Mouse (Mus musculus) liver, embryonic 13.5 days (tissue): Measurements from ENCODE around the gene Ces4a. TPM values are rescaled to one million over a fixed set of nuclear protein-coding genes. Genes with fewer than 3 reads are reported as not detected.
"Not testable (repeated sequence)": the region's sequence is repeated elsewhere in the genome, so short reads cannot be mapped to it uniquely, and the experiment has no call there.

Experiments
- ATAC-seq: fragments of 200-750 bp; cut with Nextera tagmentation; 2 replicates; pipeline ENCODE4 v1.8.0; 2017; ENCODE audit warnings: low read depth, mild to moderate bottlenecking, moderate number of reproducible peaks, moderate library complexity
- DNase-seq: peaks from one replicate; pipeline ENCODE4 v3.0.0; 2022
- H3K27ac ChIP-seq: fragments of 300-500 bp; sonication (generic); 2 replicates; pipeline ENCODE4 v1.5.1; 2015; ENCODE audit warnings: moderate library complexity, mild to moderate bottlenecking, inconsistent platforms
- H3K27me3 ChIP-seq: fragments of 300-500 bp; sonication (generic); 2 replicates; pipeline ENCODE4 v1.6.1; 2015; ENCODE audit warnings: mild to moderate bottlenecking, inconsistent platforms
- H3K36me3 ChIP-seq: fragments of 300-500 bp; sonication (generic); 2 replicates; pipeline ENCODE4 v1.6.1; 2015; ENCODE audit warnings: mild to moderate bottlenecking, inconsistent platforms
- H3K4me1 ChIP-seq: fragments of 300-500 bp; sonication (generic); replicated peaks from 2 replicates; pipeline ENCODE4 v1.6.1; 2015; ENCODE audit warnings: inconsistent platforms
- H3K4me2 ChIP-seq: fragments of 300-500 bp; sonication (generic); 2 replicates; pipeline ENCODE4 v1.6.1; 2015; ENCODE audit warnings: inconsistent platforms, mild to moderate bottlenecking, moderate library complexity
- H3K4me3 ChIP-seq: fragments of 300-500 bp; sonication (generic); replicated peaks from 2 replicates; pipeline ENCODE4 v1.5.1; 2015; ENCODE audit warnings: mild to moderate bottlenecking, inconsistent platforms
- H3K9ac ChIP-seq: fragments of 300-500 bp; sonication (generic); 2 replicates; pipeline ENCODE4 v1.6.1; 2015; ENCODE audit warnings: mild to moderate bottlenecking, inconsistent platforms
- H3K9me3 ChIP-seq: fragments of 300-500 bp; sonication (generic); replicated peaks from 2 replicates; pipeline ENCODE4 v1.6.1; 2016; ENCODE audit warnings: inconsistent platforms
- WGBS: fragments of 180-500 bp; shearing (Covaris S2); methylation state at CpG from one replicate; pipeline ENCODE4 v1.1.7; 2015; ENCODE audit not compliant: insufficient replicate concordance; 5-methylcytosine and 5-hydroxymethylcytosine counted together
- polyA plus RNA-seq: library from polyadenylated mRNA; unstranded; fragments of >200 nt; fragmentation: Nextera tagmentation; extraction: Ambion mirVana; gene quantifications from 2 replicates; pipeline ENCODE4 v1.2.1, GENCODE M21; 2015

The Ces4a gene
- polyA plus RNA-seq, result not detected in 2 replicates

DNA sequence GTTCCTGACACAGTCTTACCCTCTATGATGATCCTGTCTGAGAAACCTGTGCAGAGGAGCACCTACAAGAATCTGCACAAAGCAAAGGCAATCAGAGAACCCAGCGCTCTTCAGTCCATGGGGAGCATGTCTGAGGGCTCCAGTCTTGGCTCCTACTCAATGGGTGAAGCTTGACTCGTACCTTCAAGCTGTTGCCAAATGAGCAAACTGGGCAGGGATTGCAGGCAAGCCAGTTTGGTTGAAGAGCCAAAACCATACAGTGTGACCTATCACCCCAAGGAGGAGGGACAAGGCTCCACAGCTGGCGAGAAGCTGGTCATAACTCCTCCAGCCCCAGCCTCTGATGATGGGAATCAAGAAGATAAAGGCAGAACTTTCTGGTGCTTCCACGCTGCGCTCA is at the start of gene Ces4a:
Ces4a (plus strand) TSS at position 292 of the 400 bp plus-strand sequence.
- 59% methylated on average over 5 of the region's 5 CpGs for WGBS
- no peaks in the 10 kb centered on the region for H3K27me3 ChIP-seq
- H3K9me3 ChIP-seq, result no peaks in the 10 kb centered on the region
- H3K4me2 ChIP-seq, result no peak within 1 kb of the TSS
- DNase-seq (no peak), ATAC-seq (no peak)
- no peak within 1 kb of the TSS for H3K4me3 ChIP-seq
- H3K27ac ChIP-seq, result no peak within 1 kb of the TSS
- H3K36me3 ChIP-seq, result no peaks in the 10 kb centered on the region
- no peak within 1 kb of the TSS for H3K9ac ChIP-seq
- no peaks in the 10 kb centered on the region for H3K4me1 ChIP-seq

DNA sequence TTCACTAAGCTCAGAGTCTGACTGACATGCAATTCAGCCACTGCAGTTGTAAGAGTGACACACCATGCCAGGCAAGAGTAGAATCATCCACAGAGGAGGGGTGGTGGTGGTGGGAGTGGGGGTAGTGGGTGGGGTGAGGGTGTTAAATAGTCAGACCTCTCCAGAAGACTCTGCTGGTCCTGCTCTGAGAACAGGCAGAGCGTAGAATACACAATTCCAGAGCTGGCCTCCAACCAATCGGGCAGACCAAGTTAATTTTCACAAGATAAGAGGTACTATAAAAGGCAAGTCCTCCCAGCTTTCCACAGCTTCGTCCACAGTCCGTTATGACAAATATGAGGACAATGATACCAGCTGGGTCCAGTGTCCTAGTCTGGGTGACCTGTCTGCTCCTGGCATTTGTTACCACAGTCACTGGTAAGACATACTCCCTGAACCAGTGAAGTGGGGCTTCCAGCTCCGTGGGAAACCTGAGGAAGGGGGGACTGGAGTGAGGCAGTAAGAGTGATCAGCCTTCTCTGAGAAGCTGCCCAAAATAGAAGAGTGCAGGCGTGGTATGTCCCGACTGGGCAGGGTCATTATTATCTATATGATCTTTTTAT is 48.0 kb upstream of the Ces4a start, which contains the start of gene Ces3b:
Ces3b (plus strand) TSS at position 305 of the 602 bp plus-strand sequence.
- Histone ChIP-seq H3K4me2 (no peak within 1 kb of the TSS), H3K9ac (no peak within 1 kb of the TSS), H3K4me1 (no peaks in the 10 kb centered on the region), H3K27me3 (no peaks in the 10 kb centered on the region), H3K9me3 (no peaks in the 10 kb centered on the region), H3K4me3 (no peak within 1 kb of the TSS), H3K27ac (no peak within 1 kb of the TSS), H3K36me3 (no peaks in the 10 kb centered on the region)
- DNase-seq (no peak), ATAC-seq (no peak)
- 52% methylated on average over 7 of the region's 7 CpGs for WGBS

DNA sequence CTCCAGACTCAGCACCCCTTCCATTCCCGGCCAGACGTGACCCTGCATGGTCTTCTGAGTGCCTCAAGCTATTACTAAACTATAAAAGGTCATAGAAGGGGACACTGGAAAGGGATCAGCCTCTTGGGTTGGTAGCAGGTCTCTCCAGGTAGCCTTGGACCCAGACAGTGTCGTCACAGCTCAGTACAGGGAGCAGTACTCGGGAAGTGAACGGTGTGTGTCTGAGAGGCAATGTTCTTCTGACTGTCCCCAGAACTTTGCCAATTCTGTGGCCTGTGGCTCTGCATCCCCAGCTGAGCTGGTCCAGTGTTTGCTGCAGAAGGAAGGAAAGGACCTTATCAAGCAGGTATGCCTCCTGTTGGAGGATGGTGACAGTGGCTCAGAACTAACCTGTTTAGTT is 43.4 kb upstream of the Ces4a start:
- not testable (repeated sequence) for DNase-seq, H3K4me2 ChIP-seq, H3K4me3 ChIP-seq, H3K9ac ChIP-seq, H3K27me3 ChIP-seq, ATAC-seq, H3K4me1 ChIP-seq, H3K27ac ChIP-seq, H3K9me3 ChIP-seq, H3K36me3 ChIP-seq
- 53% methylated on average over 5 of the region's 5 CpGs for WGBS

DNA sequence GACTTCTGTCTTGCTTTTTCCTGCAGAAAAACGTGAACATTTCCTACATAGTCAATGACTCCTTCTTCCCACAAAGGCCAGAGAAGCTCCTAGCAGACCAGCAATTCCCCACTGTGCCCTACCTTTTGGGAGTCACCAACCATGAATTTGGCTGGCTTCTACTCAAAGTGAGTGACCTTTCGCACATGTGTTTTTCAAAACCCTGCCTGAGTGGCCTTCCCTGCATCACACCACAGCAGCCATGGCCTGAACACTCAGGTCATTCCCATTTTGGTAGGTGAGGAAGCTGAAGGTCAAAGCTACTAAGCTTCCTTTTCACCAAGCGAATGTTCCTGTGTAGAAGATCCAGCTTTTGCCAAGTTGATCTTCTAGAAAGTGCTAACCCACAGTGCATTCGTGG is 43.0 kb upstream of the Ces4a start:
- H3K4me1 ChIP-seq, result no peaks in the 10 kb centered on the region
- no peaks in the 10 kb centered on the region for H3K27me3 ChIP-seq
- no peak overlapping the region for H3K27ac ChIP-seq
- WGBS, result 47% methylated on average over 4 of the region's 4 CpGs
- H3K9ac ChIP-seq, result no peak overlapping the region
- H3K4me2 ChIP-seq, result no peak overlapping the region
- no peaks in the 10 kb centered on the region for H3K9me3 ChIP-seq
- ATAC-seq (no peak), DNase-seq (no peak)
- H3K36me3 ChIP-seq, result no peaks in the 10 kb centered on the region
- no peak overlapping the region for H3K4me3 ChIP-seq

DNA sequence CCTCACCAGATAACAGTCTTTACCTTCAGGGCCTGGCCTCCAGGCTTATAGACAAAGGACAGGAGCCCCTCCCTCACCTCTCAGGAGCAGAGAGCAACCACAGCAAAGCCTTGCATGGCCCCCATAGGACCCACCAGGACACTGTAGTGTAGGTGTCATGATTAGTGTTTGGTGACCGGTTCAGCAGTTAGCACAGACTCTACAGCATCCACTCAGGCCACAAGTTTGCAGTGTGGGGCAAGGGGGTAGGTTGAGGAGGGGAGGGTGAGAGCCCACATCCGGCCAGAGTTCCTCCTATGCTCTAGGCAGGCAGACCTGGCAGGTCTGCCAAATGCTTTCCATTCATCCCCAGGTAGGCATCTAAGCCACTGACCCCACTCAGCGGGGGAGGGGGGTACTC is 37.6 kb upstream of the Ces4a start:
- Histone ChIP-seq H3K9me3 (no peaks in the 10 kb centered on the region), H3K4me3 (no peak overlapping the region), H3K4me1 (no peaks in the 10 kb centered on the region), H3K27ac (no peak overlapping the region), H3K36me3 (no peaks in the 10 kb centered on the region), H3K4me2 (no peak overlapping the region), H3K27me3 (no peaks in the 10 kb centered on the region), H3K9ac (no peak overlapping the region)
- DNase-seq (no peak), ATAC-seq (no peak)
- 71% methylated on average over 3 of the region's 3 CpGs for WGBS

DNA sequence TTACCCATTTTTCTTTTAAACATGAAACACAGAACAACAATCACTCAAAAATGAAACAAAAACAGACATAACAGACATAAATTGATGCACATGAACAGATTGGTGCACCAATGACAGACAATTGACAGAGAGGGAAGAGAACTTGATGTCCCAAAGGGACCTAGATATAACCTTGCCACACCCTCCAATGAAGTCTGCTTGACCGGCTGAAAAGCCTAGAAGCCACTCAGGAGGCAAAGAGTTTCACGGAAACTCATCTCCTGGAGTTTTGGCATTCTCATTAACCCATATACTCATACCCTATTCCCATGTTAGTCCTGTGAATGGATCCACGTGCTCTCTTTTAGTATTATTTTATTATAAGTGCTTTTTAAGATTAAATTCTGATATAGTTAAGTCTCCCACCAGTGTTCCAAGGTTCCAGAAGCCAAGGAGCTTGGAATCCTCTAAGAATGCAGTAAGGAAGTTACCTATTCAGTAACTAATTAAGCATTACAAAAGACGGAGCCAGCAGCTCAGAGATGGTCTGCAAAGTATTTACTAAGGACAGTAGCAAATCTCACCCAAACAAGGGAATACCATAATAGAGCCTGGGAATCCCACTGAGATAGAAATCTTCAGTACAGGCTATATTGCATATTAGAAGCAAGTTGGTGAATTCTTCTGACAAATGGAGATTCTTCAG is 29.4 kb upstream of the Ces4a start:
- H3K27ac ChIP-seq, H3K4me2 ChIP-seq, H3K4me1 ChIP-seq, DNase-seq, H3K27me3 ChIP-seq, H3K9me3 ChIP-seq, H3K4me3 ChIP-seq, H3K36me3 ChIP-seq, ATAC-seq, H3K9ac ChIP-seq: not testable (repeated sequence)
- 49% methylated on average over 4 of the region's 4 CpGs for WGBS

DNA sequence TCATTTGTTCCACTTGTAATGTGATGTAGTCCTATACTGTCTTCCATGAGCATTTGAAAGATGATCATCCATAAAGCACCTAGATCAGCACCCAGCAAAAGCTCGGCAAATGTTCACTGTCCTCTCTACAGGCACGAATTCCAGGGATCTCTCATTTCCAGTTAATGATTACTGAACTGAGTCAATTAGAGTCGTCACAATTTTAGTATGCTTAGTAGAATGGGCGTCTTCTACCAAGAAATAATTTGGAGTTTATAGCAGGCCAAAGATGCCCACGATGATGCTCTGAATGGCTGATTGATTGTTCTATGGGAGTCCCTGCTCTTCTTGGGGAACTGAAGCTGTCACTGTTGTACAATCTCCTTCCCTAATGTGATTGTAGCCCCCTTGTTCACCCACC is 27.9 kb upstream of the Ces4a start:
- H3K9ac ChIP-seq, ATAC-seq, H3K4me1 ChIP-seq, H3K9me3 ChIP-seq, H3K27me3 ChIP-seq, DNase-seq, H3K4me3 ChIP-seq, H3K27ac ChIP-seq, H3K36me3 ChIP-seq, H3K4me2 ChIP-seq: not testable (repeated sequence)
- 47% methylated on average over 5 of the region's 5 CpGs for WGBS

DNA sequence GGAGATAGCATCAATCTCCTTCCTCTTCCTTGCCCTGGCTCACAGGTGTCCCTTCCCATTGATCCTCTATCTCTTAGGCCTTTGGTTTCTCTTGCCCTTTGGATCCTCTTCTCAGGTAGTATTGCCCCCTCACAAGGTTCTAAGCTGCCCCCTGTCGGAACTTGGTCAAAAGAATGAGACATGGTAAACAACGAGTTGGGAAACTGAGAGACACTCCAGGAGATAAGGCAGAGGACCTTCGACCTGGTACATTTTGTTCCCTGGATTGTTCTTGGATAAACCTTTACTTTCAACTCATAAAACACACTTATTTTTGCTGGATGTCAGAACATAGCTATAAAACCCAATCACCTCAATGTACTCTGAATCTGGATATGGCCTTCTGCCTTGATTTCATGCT is 27.4 kb upstream of the Ces4a start:
- H3K4me2 ChIP-seq, result no peak overlapping the region
- no peak for ATAC-seq
- WGBS, result 69% methylated on average over 3 of the region's 3 CpGs
- no peak overlapping the region for H3K4me3 ChIP-seq
- no peaks in the 10 kb centered on the region for H3K36me3 ChIP-seq
- H3K9ac ChIP-seq, result no peak overlapping the region
- no peaks in the 10 kb centered on the region for H3K27me3 ChIP-seq
- DNase-seq, result no peak
- no peak overlapping the region for H3K27ac ChIP-seq
- 0 out of 2 replicates have a peak, but pooled peaks cover 4% of the 10 kb centered on the region for H3K4me1 ChIP-seq
- no peaks in the 10 kb centered on the region for H3K9me3 ChIP-seq

DNA sequence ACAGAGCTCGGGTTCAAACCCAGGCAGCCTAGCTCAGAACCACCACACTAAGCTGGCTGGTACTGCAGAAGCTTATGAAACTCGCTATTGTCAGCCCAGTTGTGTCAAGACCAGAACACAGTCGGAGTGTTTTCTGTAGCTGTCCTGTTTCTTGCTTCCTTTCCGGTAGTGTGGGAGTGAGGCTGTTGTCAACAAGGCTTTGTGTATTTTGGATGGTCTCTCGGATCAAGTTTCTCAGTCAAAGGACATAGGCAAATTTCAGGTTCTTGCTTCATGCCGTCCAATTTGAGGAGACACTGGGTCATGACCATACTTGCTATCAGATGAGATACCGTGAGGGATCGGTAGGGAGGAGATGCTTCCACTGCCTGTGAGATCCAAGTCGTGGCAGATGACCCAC is 1.7 kb upstream of the Ces4a start:
- H3K27ac ChIP-seq, result no peak overlapping the region
- WGBS, result 59% methylated on average over 9 of the region's 9 CpGs
- no peaks in the 10 kb centered on the region for H3K27me3 ChIP-seq
- no peak for ATAC-seq
- no peaks in the 10 kb centered on the region for H3K9me3 ChIP-seq
- no peaks in the 10 kb centered on the region for H3K4me1 ChIP-seq
- no peak for DNase-seq
- no peak overlapping the region for H3K4me2 ChIP-seq
- H3K36me3 ChIP-seq, result no peaks in the 10 kb centered on the region
- no peak overlapping the region for H3K4me3 ChIP-seq
- H3K9ac ChIP-seq, result no peak overlapping the region

DNA sequence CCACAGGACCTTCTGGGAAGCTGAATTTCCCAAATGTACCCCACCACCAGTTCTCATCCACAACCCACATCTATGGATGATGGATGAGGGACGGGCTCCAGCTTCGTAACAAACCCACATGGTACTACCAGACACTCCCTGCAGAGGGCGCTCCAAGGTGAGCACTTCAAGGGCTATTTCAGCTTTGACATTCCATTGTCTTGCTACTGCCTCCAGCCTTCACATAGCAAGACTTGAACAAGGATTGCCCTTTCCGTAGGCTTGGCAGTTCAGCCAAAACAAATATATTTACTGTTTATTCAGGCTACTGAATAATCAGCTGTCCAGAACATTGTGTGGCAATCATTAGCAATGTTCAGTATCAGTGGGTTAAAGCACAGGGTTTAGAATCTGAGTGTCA is 6.8 kb downstream of the Ces4a start:
- DNase-seq, result peak; percentile 13
- 15% methylated on average over 4 of the region's 4 CpGs for WGBS

DNA sequence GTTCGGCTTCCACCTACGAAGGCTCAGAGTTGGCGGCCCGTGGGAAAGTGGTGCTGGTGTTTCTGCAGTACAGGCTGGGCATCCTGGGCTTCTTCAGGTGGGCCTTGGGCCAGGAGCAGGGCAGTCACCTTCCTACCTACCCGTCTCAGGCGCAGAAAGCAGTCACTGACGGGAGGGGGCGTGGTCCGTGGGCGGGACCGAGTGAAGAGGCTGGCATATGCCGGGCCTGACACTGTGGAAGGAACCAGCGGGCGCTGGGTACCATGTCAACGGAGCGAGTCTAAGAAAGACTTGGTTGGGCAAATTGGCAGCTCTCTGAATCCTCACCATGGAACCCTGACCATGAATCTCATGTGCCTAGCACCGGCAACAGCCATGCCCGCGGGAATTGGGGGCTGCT is 10.8 kb downstream of the Ces4a start:
- ATAC-seq, result no peak

More for the DNA sequence above, 6.8 kb downstream of the Ces4a start:
- Histone ChIP-seq H3K4me1 (0 out of 2 replicates have a peak, but pooled peaks cover 4% of the 10 kb centered on the region), H3K4me3 (no peak overlapping the region), H3K27ac (no peak overlapping the region), H3K36me3 (no peaks in the 10 kb centered on the region), H3K9ac (no peak overlapping the region), H3K9me3 (no peaks in the 10 kb centered on the region), H3K27me3 (0 out of 2 replicates have a peak, but pooled peaks cover 10% of the 10 kb centered on the region), H3K4me2 (no peak overlapping the region)
- ATAC-seq, result no peak

DNA sequence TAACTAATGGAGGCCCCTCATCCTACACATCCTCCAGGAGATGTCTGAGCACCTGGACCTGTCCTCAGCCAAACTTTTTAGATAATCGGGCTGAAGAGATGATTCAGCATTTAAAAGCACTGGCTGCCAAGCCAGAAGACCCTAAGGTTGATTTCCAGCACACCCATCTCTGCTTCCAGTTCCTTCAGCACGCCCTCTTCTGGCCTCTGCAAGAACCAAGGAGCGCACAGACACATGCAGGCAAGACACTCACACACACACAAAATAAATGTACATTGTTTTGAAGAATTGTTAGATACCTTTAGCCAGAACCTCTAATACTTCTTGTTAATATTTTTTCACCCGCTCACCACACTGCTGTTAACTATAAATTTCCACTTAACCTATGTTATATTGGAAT is 20.1 kb downstream of the Ces4a start:
- WGBS, result 50% methylated on average over 4 of the region's 4 CpGs
- peaks cover 32% of the 10 kb centered on the region for H3K27me3 ChIP-seq

More for the DNA sequence above, 10.8 kb downstream of the Ces4a start:
- 32% methylated on average over 19 of the region's 19 CpGs for WGBS
- 0 out of 2 replicates have a peak, but pooled peaks cover 4% of the 10 kb centered on the region for H3K4me1 ChIP-seq
- H3K27me3 ChIP-seq, result 0 out of 2 replicates have a peak, but pooled peaks cover 10% of the 10 kb centered on the region
- no peak overlapping the region for H3K27ac ChIP-seq
- no peak for DNase-seq
- H3K4me2 ChIP-seq, result peak overlapping the region; percentile 18; the same call in 1 of the 2 replicates
- no peak overlapping the region for H3K9ac ChIP-seq
- H3K9me3 ChIP-seq, result no peaks in the 10 kb centered on the region
- no peaks in the 10 kb centered on the region for H3K36me3 ChIP-seq
- no peak overlapping the region for H3K4me3 ChIP-seq

More for the DNA sequence above, 20.1 kb downstream of the Ces4a start:
- H3K4me1 ChIP-seq, result no peaks in the 10 kb centered on the region
- H3K36me3 ChIP-seq, result no peaks in the 10 kb centered on the region
- H3K4me3 ChIP-seq, result no peak overlapping the region
- H3K9me3 ChIP-seq, result no peaks in the 10 kb centered on the region
- ATAC-seq, result no peak
- no peak overlapping the region for H3K27ac ChIP-seq
- no peak for DNase-seq
- H3K9ac ChIP-seq, result no peak overlapping the region
- H3K4me2 ChIP-seq, result no peak overlapping the region
